Mouse (Mus musculus) heart, embryonic 12.5 days (tissue): ENCODE data around the gene Mrpl38. TPM values are rescaled to one million over a fixed set of nuclear protein-coding genes. Genes with fewer than 3 reads are reported as not detected.

Source experiments
- ATAC-seq: fragments of 200-750 bp; cut with Nextera tagmentation; 2 replicates; pipeline ENCODE4 v1.8.0; 2017; ENCODE audit warnings: moderate TSS enrichment, moderate library complexity; ENCODE audit not compliant: insufficient number of reproducible peaks, low FRiP score
- H3K27ac ChIP-seq: fragments of 300-500 bp; sonication (generic); 2 replicates; pipeline ENCODE4 v1.5.1; 2016; ENCODE audit warnings: mild to moderate bottlenecking, moderate library complexity; ENCODE audit not compliant: poor library complexity, severe bottlenecking
- H3K27me3 ChIP-seq: fragments of 300-500 bp; sonication (generic); replicated peaks from 2 replicates; pipeline ENCODE4 v1.6.1; 2016; ENCODE audit warnings: mild to moderate bottlenecking, moderate library complexity
- H3K36me3 ChIP-seq: fragments of 300-500 bp; sonication (generic); 2 replicates; pipeline ENCODE4 v1.6.1; 2016; ENCODE audit warnings: mild to moderate bottlenecking, moderate library complexity
- H3K4me1 ChIP-seq: fragments of 300-500 bp; sonication (generic); replicated peaks from 2 replicates; pipeline ENCODE4 v1.6.1; 2016; ENCODE audit warnings: mild to moderate bottlenecking
- H3K4me2 ChIP-seq: fragments of 300-500 bp; sonication (generic); 2 replicates; pipeline ENCODE4 v1.6.1; 2016; ENCODE audit warnings: mild to moderate bottlenecking, moderate library complexity
- H3K4me3 ChIP-seq: fragments of 300-500 bp; sonication (generic); 2 replicates; pipeline ENCODE4 v1.5.1; 2016; ENCODE audit warnings: mild to moderate bottlenecking
- H3K9ac ChIP-seq: fragments of 300-500 bp; sonication (generic); 2 replicates; pipeline ENCODE4 v1.6.1; 2016; ENCODE audit warnings: mild to moderate bottlenecking, moderate library complexity
- H3K9me3 ChIP-seq: fragments of 300-500 bp; sonication (generic); replicated peaks from 2 replicates; pipeline ENCODE4 v1.6.1; 2016; ENCODE audit warnings: mild to moderate bottlenecking, moderate library complexity
- WGBS: fragments of 180-500 bp; shearing (Covaris S2); methylation state at CpG from one replicate; pipeline ENCODE4 v1.1.7; 2016; 5-methylcytosine and 5-hydroxymethylcytosine counted together
- polyA plus RNA-seq: library from polyadenylated mRNA; unstranded; fragments of >200 nt; fragmentation: Nextera tagmentation; extraction: Ambion mirVana; gene quantifications from 2 replicates; pipeline ENCODE4 v1.2.1, GENCODE M21; 2016

The Mrpl38 gene
- polyA plus RNA-seq, 1 experiment from 2014 or later = 85.0 TPM

DNA sequence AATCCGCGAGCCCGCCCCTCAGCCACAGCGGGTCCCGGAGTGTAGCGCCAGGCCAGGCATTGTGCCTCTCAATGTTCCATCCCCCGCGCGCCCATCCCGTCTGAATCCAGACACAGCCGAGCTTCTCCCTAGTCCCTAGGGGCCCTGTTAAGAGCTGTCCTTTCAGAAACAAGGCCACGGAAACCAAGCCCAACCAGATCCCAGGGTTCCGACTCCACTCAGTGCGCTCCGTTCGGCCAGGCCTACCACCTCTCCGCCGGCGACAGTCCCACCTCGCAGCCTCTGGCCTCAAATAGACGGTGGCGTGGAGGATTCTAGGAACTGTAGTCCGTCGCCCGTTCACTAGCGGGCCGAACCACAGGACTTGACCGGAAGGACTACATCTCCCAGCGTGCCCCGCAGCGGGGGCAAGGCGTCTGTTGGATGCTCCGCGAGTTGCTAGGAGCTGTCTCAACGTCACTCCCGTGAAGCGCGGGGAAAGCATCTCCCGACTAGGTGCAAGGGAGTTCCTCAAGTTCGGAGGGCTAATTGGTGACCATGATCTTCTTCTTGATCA lies 29.3 kb upstream of the Mrpl38 start, which contains the start of gene Fbf1:
TSS of gene Fbf1 (minus strand) at position 283 of the 556 bp plus-strand sequence.
- H3K4me1 ChIP-seq = peaks cover 11% of the 10 kb centered on the region
- peak within 1 kb of the TSS; percentile 80 for H3K9ac ChIP-seq
- H3K9me3 ChIP-seq = no peaks in the 10 kb centered on the region
- under 1% methylated on average over 40 of the region's 40 CpGs for WGBS
- peaks cover 36% of the 10 kb centered on the region for H3K36me3 ChIP-seq
- no peaks in the 10 kb centered on the region for H3K27me3 ChIP-seq
- peak within 1 kb of the TSS; percentile 72 for H3K4me3 ChIP-seq
- peak; percentile 97 for ATAC-seq
- H3K27ac ChIP-seq = peak within 1 kb of the TSS; percentile 96
- H3K4me2 ChIP-seq = peak within 1 kb of the TSS; percentile 82

DNA sequence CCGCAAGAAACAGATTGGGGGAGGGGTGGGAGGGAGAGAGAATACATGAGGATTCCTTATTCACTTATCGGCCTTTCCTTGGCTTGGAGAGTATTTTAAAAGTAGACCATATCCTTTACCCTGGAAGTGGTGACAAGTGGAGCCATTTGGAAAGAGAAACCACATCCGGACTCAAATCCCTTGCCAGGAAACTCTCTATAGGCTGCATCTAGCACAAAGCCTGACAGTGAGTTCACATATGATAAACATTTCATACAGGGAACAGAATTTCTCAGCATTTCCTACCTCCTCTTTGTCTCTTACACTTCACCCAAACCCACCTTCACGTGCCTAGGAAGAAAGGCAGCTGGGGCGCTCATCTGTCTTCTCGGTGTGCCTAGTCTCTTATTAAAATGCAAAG lies 28.6 kb upstream of the Mrpl38 start:
- no peaks in the 10 kb centered on the region for H3K9me3 ChIP-seq
- peaks cover 11% of the 10 kb centered on the region for H3K4me1 ChIP-seq
- WGBS = 3% methylated on average over 6 of the region's 6 CpGs
- H3K4me3 ChIP-seq = peak overlapping the region; percentile 72
- no peaks in the 10 kb centered on the region for H3K27me3 ChIP-seq
- H3K9ac ChIP-seq = peak overlapping the region; percentile 80
- H3K4me2 ChIP-seq = peak overlapping the region; percentile 82
- H3K27ac ChIP-seq = peak overlapping the region; percentile 96
- H3K36me3 ChIP-seq = peaks cover 30% of the 10 kb centered on the region
- ATAC-seq = no peak; the same call in 1 of the 2 replicates

DNA sequence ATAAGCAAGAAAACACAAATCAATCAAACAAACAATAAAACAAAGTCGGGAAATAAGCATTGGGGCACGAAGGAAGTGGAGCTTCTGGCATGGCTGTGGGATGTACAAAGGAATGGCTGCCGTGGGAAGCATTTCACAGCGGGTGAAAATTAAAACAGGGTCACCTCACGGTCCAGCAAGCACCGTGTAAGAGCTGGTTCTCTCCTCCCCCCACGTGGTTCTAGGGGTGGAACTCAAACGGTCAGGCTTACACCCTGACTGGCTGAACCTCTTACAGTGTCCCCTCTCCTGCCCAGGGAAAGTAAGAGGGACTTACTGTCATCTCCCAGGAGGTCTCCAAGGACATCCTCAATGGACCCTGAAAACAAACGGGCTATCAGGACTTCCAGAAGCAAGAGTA lies 24.3 kb upstream of the Mrpl38 start:
- Histone ChIP-seq H3K9me3 (no peaks in the 10 kb centered on the region), H3K36me3 (peaks cover 57% of the 10 kb centered on the region), H3K4me2 (no peak overlapping the region), H3K27me3 (no peaks in the 10 kb centered on the region), H3K27ac (no peak overlapping the region), H3K4me1 (peaks cover 11% of the 10 kb centered on the region), H3K4me3 (no peak overlapping the region), H3K9ac (no peak overlapping the region)
- 64% methylated on average over 9 of the region's 9 CpGs for WGBS
- no peak for ATAC-seq

DNA sequence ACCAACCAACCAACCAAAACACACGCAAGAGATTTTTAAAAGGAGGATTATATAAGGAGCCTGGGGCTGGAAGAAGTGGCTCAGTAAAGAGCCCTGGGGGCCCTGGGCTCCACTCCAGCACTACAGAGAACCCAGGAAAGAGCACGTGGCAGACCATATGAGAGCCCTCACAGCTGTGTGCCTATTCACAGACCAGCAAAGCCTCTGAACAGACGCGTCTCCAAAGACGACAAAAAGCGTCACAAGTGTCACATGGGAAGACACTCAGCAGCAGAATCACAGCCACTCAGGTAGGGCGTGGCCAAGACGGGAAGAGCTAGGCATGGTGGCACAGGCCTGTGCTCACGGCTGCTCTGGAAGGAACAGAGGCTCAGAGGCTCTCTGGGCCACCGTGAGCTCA lies 23.5 kb upstream of the Mrpl38 start:
- Histone ChIP-seq H3K27ac (no peak overlapping the region), H3K36me3 (peaks cover 63% of the 10 kb centered on the region), H3K9me3 (no peaks in the 10 kb centered on the region), H3K27me3 (no peaks in the 10 kb centered on the region), H3K9ac (no peak overlapping the region), H3K4me2 (no peak overlapping the region), H3K4me3 (no peak overlapping the region), H3K4me1 (peaks cover 11% of the 10 kb centered on the region)
- 76% methylated on average over 10 of the region's 10 CpGs for WGBS
- no peak for ATAC-seq

DNA sequence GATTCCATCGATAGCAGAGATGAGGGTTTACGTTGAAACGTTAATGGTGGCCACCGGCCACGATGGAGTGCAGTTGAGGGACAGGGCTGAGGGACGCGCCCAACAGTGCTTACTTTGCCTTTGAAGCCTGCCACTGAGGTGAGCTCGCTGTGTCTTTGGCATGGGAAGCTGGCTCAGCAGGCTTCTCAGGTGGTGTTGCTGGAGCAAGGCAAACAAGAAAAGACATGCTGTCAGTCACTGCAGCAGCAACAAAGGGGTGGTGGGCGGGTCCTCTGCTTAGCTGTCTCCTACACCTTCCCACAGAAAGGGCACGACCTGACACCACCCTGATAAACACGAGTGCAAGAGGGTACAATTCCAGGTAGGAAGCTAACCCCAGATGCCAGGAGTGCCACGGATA lies 22.6 kb upstream of the Mrpl38 start:
- H3K9me3 ChIP-seq = no peaks in the 10 kb centered on the region
- no peaks in the 10 kb centered on the region for H3K27me3 ChIP-seq
- no peak overlapping the region for H3K4me2 ChIP-seq
- no peak overlapping the region for H3K9ac ChIP-seq
- no peak overlapping the region for H3K4me3 ChIP-seq
- peaks cover 3% of the 10 kb centered on the region for H3K4me1 ChIP-seq
- 65% methylated on average over 12 of the region's 12 CpGs for WGBS
- no peak overlapping the region for H3K27ac ChIP-seq
- ATAC-seq = no peak
- H3K36me3 ChIP-seq = peaks cover 72% of the 10 kb centered on the region

DNA sequence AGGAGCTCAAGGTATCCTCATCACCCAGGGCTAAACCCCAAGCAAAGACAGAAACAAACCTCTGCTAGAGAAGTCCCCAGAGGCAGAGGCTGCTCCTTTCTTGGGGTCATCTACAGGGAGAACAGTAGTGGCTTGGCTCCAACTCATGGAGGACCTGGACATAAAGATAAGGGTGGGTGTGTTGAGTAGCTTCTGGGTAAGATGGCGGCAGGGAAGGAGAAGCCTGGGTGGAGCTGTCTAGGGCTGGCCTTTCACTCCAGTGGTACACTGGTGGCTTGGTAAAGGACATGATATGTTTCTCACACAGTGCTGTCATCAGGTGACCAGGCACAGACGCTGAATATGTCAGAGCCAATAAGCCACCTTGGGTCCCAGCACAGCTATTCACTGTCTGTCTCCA lies 12.3 kb upstream of the Mrpl38 start:
- no peak overlapping the region for H3K4me3 ChIP-seq
- H3K9me3 ChIP-seq = no peaks in the 10 kb centered on the region
- H3K27ac ChIP-seq = no peak overlapping the region
- H3K9ac ChIP-seq = no peak overlapping the region
- H3K4me1 ChIP-seq = 0 out of 2 replicates have a peak, but pooled peaks cover 11% of the 10 kb centered on the region
- WGBS = 79% methylated on average over 2 of the region's 2 CpGs
- no peak overlapping the region for H3K4me2 ChIP-seq
- H3K27me3 ChIP-seq = no peaks in the 10 kb centered on the region
- H3K36me3 ChIP-seq = peaks cover 100% of the 10 kb centered on the region
- ATAC-seq = peak; percentile 74

DNA sequence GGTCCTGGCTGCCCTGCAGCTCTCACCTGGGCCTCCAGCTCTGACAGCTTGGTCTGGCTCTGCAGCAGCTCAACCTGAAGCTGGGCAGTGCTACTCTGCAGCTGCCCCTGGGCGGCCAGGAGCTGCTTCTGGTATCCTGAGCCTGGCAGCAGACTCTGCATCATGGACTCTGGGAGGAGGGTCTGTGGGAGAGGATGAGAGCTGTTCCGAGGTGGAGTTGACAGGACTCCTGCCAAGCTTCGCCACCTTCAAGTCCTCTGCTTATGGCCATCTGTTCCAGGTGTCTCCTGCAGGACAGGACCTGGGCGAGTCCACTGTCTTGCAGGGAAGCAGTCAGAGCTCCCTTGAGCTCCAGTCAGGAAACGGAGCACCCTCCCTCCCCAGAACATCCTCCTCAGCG lies 10.7 kb upstream of the Mrpl38 start:
- no peaks in the 10 kb centered on the region for H3K9me3 ChIP-seq
- no peak overlapping the region for H3K27ac ChIP-seq
- peaks cover 100% of the 10 kb centered on the region for H3K36me3 ChIP-seq
- H3K4me3 ChIP-seq = no peak overlapping the region
- WGBS = 77% methylated on average over 6 of the region's 6 CpGs
- 0 out of 2 replicates have a peak, but pooled peaks cover 11% of the 10 kb centered on the region for H3K4me1 ChIP-seq
- no peak overlapping the region for H3K9ac ChIP-seq
- no peak for ATAC-seq
- H3K4me2 ChIP-seq = no peak overlapping the region
- no peaks in the 10 kb centered on the region for H3K27me3 ChIP-seq

DNA sequence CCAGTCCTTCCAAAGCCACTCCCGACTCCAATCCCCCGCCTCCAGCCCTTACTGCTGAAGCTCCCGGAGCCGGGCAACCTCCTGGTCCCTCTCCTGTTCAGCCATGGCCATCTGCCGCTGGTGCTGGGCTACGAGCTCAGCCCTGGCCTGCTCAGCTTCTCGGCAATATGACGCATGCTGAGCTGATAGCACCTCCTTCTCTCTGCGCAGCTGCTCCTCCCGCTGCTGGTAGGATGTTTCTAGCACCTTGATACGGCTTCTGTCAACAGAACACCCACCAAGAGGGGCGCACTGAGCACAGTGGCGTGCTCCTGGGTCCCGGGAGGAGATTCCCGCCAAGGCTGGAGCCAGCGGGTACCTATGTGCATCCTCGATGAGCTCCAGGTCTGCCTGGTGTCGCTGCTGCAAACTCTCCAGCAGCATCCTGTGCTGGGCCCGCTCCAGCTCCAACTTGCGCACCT lies 10.1 kb upstream of the Mrpl38 start:
- WGBS = 38% methylated on average over 20 of the region's 20 CpGs
- ATAC-seq = no peak
- peaks cover 100% of the 10 kb centered on the region for H3K36me3 ChIP-seq

DNA sequence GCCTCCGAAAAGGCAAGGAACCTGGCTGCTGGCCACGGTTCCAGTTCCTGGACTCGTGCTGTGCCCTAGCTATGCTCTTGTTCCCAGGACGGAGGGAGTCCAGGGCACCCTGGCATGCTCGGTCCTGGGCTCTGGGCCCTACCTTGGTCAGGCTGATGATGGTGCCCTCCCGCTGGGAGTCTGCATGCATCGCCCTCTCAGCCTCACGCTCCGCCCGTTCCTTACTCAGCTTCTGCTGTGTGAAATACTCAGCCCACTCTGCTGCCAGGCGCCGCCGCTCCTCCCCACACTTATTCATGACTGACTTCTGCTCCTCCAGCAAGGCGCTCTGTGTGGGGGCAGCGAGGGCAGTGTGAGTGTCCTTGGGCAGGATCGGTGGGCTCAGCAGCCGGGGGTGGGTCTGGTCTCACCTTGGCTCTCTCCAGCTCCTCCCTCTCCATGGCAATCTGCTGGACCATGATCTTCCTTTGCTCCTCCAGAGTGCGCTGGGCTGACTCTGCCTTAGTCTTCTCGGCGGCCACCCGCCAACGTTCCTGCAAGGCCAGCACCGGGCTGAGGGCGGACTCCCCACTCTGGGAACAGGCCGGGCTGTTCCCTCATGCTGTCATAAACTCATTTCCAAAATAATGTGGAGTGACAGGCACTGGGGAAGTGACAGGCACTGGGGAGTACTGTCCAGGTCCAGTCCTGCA lies 7.8 kb upstream of the Mrpl38 start:
- no peak for ATAC-seq
- WGBS = 75% methylated on average over 25 of the region's 25 CpGs
- Histone ChIP-seq H3K27ac (no peak overlapping the region), H3K9me3 (no peaks in the 10 kb centered on the region), H3K4me2 (no peak overlapping the region), H3K9ac (no peak overlapping the region; the same call in 1 of the 2 replicates), H3K27me3 (no peaks in the 10 kb centered on the region), H3K36me3 (peaks cover 98% of the 10 kb centered on the region), H3K4me3 (no peak overlapping the region), H3K4me1 (0 out of 2 replicates have a peak, but pooled peaks cover 11% of the 10 kb centered on the region)

More for the DNA sequence above, 10.1 kb upstream of the Mrpl38 start:
- no peak overlapping the region for H3K4me3 ChIP-seq
- H3K27me3 ChIP-seq = no peaks in the 10 kb centered on the region
- peak overlapping the region; percentile 2; the same call in 1 of the 2 replicates for H3K9ac ChIP-seq
- H3K9me3 ChIP-seq = no peaks in the 10 kb centered on the region
- peak overlapping the region; percentile 14; the same call in 1 of the 2 replicates for H3K4me2 ChIP-seq
- 0 out of 2 replicates have a peak, but pooled peaks cover 11% of the 10 kb centered on the region for H3K4me1 ChIP-seq
- H3K27ac ChIP-seq = no peak overlapping the region

DNA sequence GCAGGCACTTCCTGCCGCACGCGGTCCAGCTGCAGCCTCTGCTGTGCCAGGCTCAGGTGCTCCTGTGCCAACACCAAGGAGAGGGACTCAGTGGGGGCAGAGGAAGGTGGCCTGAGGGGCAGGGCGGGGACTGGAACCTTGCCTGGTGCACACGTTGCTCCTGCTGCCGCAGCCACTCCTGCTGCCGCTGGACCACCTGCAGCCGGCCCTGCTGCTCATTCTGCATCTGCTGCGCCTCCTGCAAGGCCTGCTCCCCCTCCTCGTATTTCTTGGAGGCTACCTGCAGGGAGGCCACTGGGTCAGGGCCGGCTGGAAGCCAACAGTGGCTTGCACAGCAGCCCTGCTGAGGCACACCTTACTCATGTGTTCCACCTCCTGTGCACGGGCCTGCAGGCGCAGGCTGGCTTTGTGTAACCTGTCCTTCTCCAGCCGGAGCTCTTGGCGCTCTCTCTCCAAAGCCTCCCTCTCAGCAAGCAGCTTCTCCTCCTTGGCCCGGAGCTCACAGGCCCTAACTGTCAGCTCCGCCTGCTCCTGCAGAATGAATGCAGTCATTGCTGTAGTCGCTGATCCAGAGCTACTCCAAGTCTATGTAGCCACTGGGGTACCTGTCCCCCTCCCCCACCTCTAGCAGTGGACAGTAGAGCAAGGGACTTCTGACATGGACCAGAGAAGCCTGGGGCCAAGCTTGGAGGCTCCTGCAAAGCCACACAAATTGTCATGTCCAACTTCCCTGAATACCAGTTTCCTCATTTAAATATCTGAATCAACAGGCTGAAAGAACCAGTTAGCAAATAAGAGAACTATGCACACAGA lies 7.0 kb upstream of the Mrpl38 start:
- Histone ChIP-seq H3K27me3 (no peaks in the 10 kb centered on the region), H3K9ac (no peak overlapping the region), H3K9me3 (no peaks in the 10 kb centered on the region), H3K4me2 (no peak overlapping the region), H3K27ac (no peak overlapping the region), H3K36me3 (peaks cover 92% of the 10 kb centered on the region), H3K4me3 (no peak overlapping the region), H3K4me1 (0 out of 2 replicates have a peak, but pooled peaks cover 11% of the 10 kb centered on the region)
- 69% methylated on average over 18 of the region's 18 CpGs for WGBS
- no peak for ATAC-seq

DNA sequence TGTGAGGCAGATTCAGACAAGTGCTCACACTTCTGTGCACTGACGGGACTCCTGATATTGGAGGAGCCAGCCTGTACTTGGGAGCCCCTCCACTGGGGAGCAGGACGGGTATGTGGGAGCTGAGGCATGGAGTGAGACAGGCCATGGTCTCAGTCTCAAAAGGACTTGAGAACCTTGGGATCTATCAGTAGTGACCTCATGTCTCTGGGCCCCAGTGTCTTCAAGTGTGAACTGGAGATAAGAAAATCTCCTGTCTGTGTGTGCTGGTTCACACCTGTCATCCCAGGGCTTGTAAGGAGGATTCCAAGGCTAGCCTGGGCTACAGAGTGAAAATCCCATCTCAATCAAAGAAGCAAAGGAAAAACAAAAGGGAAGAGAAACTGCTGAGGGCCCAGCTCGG lies 4.8 kb upstream of the Mrpl38 start:
- no peak for ATAC-seq
- H3K36me3 ChIP-seq = peaks cover 70% of the 10 kb centered on the region
- no peak overlapping the region for H3K4me2 ChIP-seq
- 77% methylated on average over 3 of the region's 3 CpGs for WGBS
- peaks cover 6% of the 10 kb centered on the region; the same call in 1 of the 2 replicates for H3K4me1 ChIP-seq
- H3K9ac ChIP-seq = no peak overlapping the region
- no peaks in the 10 kb centered on the region for H3K27me3 ChIP-seq
- no peaks in the 10 kb centered on the region for H3K9me3 ChIP-seq
- no peak overlapping the region for H3K27ac ChIP-seq
- H3K4me3 ChIP-seq = no peak overlapping the region
